In genomic region chr15:32288480-32288879, GRCm38 (mm10) we compare ENCODE assay signal across 10 mouse cellular contexts. TPM values are rescaled to one million over a fixed set of nuclear protein-coding genes. Genes with fewer than 3 reads are reported as not detected.
DNase-seq lines count a peak whose midpoint lies in the region; ATAC-seq and TF ChIP-seq lines count a peak whose summit lies in the region.
"Had no signal": no experiment of that assay in that cellular context is flagged by ENCODE, and none has a peak within 500 bp of the region (broad histone marks: within the 10 kb centered on the region; RNA-seq: fewer than 3 reads in every experiment).

No protein-coding gene starts in this region.

- TF ChIP-seq POLR2A in kidney, adult 2 months (IDR thresholded peaks at IDR 0.05; ENCODE audit: low read depth, low read length): no peak

- 25% methylated on average over 6 of the region's 6 CpGs for WGBS in kidney, adult 2 months
- WGBS in limb, embryonic 15.5 days: 33% methylated on average over 6 of the region's 6 CpGs
- 46% methylated on average over 6 of the region's 6 CpGs for WGBS in liver, embryonic 11.5 days
- WGBS in forebrain, embryonic 13.5 days: 46% methylated on average over 6 of the region's 6 CpGs

- no peaks in the 10 kb centered on the region for H3K9me3 ChIP-seq in limb, embryonic 15.5 days
- no peaks in the 10 kb centered on the region for H3K9me3 ChIP-seq in liver, embryonic 11.5 days (ENCODE audit: control insufficient read depth, low read length)
- no peaks in the 10 kb centered on the region for H3K9me3 ChIP-seq in forebrain, embryonic 13.5 days (replicated peaks)

- H3K27me3 ChIP-seq in kidney, adult 2 months (replicated peaks; ENCODE audit: control insufficient read depth, insufficient read depth, low read length): no peaks in the 10 kb centered on the region
- H3K27me3 ChIP-seq in limb, embryonic 15.5 days: no peaks in the 10 kb centered on the region
- no peaks in the 10 kb centered on the region for H3K27me3 ChIP-seq in liver, embryonic 11.5 days (replicated peaks; ENCODE audit: control insufficient read depth, insufficient read depth, low read length)
- H3K27me3 ChIP-seq in forebrain, embryonic 13.5 days: no peaks in the 10 kb centered on the region

- no peak overlapping the region for H3K27ac ChIP-seq in kidney, adult 2 months (ENCODE audit: insufficient read depth, low read depth, low read length)
- H3K27ac ChIP-seq in limb, embryonic 15.5 days: no peak overlapping the region
- H3K27ac ChIP-seq in liver, embryonic 11.5 days (ENCODE audit: low read depth, low read length): no peak overlapping the region
- no peak overlapping the region for H3K27ac ChIP-seq in forebrain, embryonic 13.5 days
- H3K27ac ChIP-seq: macrophage had no signal

- no peaks in the 10 kb centered on the region for H3K36me3 ChIP-seq in kidney, adult 2 months (ENCODE audit: control insufficient read depth, insufficient read depth, low read length)
- no peaks in the 10 kb centered on the region for H3K36me3 ChIP-seq in limb, embryonic 15.5 days
- H3K36me3 ChIP-seq in liver, embryonic 11.5 days (ENCODE audit: control insufficient read depth, insufficient read depth, low read length): no peaks in the 10 kb centered on the region
- H3K36me3 ChIP-seq in forebrain, embryonic 13.5 days (ENCODE audit: poor library complexity, severe bottlenecking): no peaks in the 10 kb centered on the region

- DNase-seq in kidney, adult 2 months: peak; percentile 29
- no peak for DNase-seq in kidney, adult 8-10 months
- peak; percentile 55 for DNase-seq in adrenal gland, postnatal 25 days
- DNase-seq in heart, adult 9 months (ENCODE audit: low spot score in 2 of 2): peak; percentile 14 to 46
- DNase-seq in liver, embryonic 11.5 days (ENCODE audit: low spot score): no peak
- DNase-seq: right cerebral cortex, postnatal 14 days had no signal

- H3K4me1 ChIP-seq in kidney, adult 2 months (ENCODE audit: control insufficient read depth, insufficient read depth, low read length): no peaks in the 10 kb centered on the region
- H3K4me1 ChIP-seq in limb, embryonic 15.5 days: peaks cover 8% of the 10 kb centered on the region
- no peaks in the 10 kb centered on the region for H3K4me1 ChIP-seq in liver, embryonic 11.5 days (replicated peaks; ENCODE audit: control insufficient read depth, insufficient read depth, low read length)
- no peaks in the 10 kb centered on the region for H3K4me1 ChIP-seq in forebrain, embryonic 13.5 days

- H3K4me3 ChIP-seq in kidney, adult 2 months (ENCODE audit: insufficient read depth, low read depth, low read length): no peak overlapping the region
- H3K4me3 ChIP-seq in limb, embryonic 15.5 days: no peak overlapping the region
- H3K4me3 ChIP-seq in liver, embryonic 11.5 days (ENCODE audit: low read depth, low read length): no peak overlapping the region
- H3K4me3 ChIP-seq in forebrain, embryonic 13.5 days: no peak overlapping the region

- no peak overlapping the region for H3K4me2 ChIP-seq in limb, embryonic 15.5 days
- no peak overlapping the region for H3K4me2 ChIP-seq in liver, embryonic 11.5 days
- no peak overlapping the region for H3K4me2 ChIP-seq in forebrain, embryonic 13.5 days

- H3K9ac ChIP-seq in limb, embryonic 15.5 days: no peak overlapping the region
- H3K9ac ChIP-seq in liver, embryonic 11.5 days (ENCODE audit: low read depth, low read length): no peak overlapping the region
- no peak overlapping the region for H3K9ac ChIP-seq in forebrain, embryonic 13.5 days

- peak; percentile 10; the same call in 1 of the 2 replicates for ATAC-seq in limb, embryonic 15.5 days (ENCODE audit: insufficient number of reproducible peaks, low FRiP score, low TSS enrichment, low read depth)
- ATAC-seq in frontal cortex, adult (ENCODE audit: low TSS enrichment): no peak
- ATAC-seq in liver, embryonic 11.5 days (replicated peaks; ENCODE audit: low FRiP score): no peak
- no peak for ATAC-seq in forebrain, embryonic 13.5 days

- no peak for TF ChIP-seq CTCF in kidney, adult 2 months (conservative IDR thresholded peaks at IDR 0.05; ENCODE audit: insufficient read depth, insufficient read length, low read depth, low read length)

RNA-seq across cellular contexts. Expression of gene Sema5a, which starts 43.9 kb away (rescaled TPM):
- 11.6 and 12.9 TPM in 2 replicates for polyA plus RNA-seq in kidney, adult 2 months (2012; rRNA removed)
- total RNA-seq in adrenal gland, postnatal 25 days (2021): 17.6 and 22.6 TPM in 2 replicates
- polyA plus RNA-seq in limb, embryonic 15.5 days (2015; fragmentation: Nextera tagmentation; extraction: Ambion mirVana): 26.3 and 26.8 TPM in 2 replicates
- polyA plus RNA-seq in liver, embryonic 11.5 days (2014; fragmentation: Nextera tagmentation; extraction: Ambion mirVana): 4.3 and 4.4 TPM in 2 replicates
- 15.4 and 19.6 TPM in 2 replicates for polyA plus RNA-seq in forebrain, embryonic 13.5 days (2015; fragmentation: Nextera tagmentation; extraction: Ambion mirVana)
- polyA plus RNA-seq: macrophage had no signal

Comparison
In these comparisons a context has a peak if more than half of its experiments do, and no peak if none do; other contexts are left out.
1. DNase-seq: peak in kidney, adult 2 months (single experiment), adrenal gland, postnatal 25 days (single experiment) and heart, adult 9 months (2 of 2); none in kidney, adult 8-10 months (0 of 2) and liver, embryonic 11.5 days (single experiment).